Mouse (Mus musculus): ENCODE results near the gene Spata21. TPM values are rescaled to one million over a fixed set of nuclear protein-coding genes. Genes with fewer than 3 reads are reported as not detected.
"Not testable (repeated sequence)": the region's sequence is repeated elsewhere in the genome, so short reads cannot be mapped to it uniquely, and the experiment has no call there.

Spata21 gene
- polyA plus RNA-seq, 1 experiment from 2014 or later, result not detected

DNA sequence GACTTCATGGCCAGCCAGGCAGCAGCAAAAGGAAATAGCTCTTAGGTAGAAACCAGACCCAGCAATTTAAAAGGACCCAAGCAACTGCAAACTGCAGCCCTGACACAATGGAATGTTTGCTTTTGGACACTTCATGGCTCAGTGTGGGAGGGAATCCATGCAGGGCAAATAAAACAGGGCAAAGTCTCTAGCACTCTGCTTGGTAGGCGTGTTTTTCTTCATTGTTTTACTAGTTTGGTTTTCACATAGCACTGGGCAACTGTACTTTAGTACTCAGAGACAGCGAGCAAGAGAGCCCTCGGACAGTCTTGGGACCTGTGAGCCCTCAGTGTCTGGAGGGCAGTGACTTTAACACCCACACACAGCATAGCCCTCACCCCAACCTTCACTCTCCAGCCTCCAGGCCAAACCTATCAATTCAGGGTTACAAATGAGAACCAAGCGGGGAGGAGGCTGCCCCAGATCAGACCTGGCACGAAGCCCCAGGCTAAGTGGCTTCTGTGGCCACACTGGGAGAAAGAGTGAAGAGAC, 43.5 kb downstream of the Spata21 start:
- Histone ChIP-seq H3K4me1 (replicated peaks) (peaks cover 54% of the 10 kb centered on the region), H3K4me3 (replicated peaks) (no peak overlapping the region), H3K27ac (replicated peaks) (peak overlapping the region; percentile 78), H3K9ac (no peak overlapping the region), H3K4me2 (peak overlapping the region; percentile 30), H3K36me3 (replicated peaks) (peaks cover 2% of the 10 kb centered on the region; the same call in 1 of the 2 replicates), H3K9me3 (replicated peaks) (no peaks in the 10 kb centered on the region), H3K27me3 (no peaks in the 10 kb centered on the region)
- ATAC-seq (ENCODE audit: insufficient read depth), result peak; percentile 72
- WGBS (ENCODE audit: insufficient replicate concordance), result 74% methylated on average over 5 of the region's 5 CpGs

DNA sequence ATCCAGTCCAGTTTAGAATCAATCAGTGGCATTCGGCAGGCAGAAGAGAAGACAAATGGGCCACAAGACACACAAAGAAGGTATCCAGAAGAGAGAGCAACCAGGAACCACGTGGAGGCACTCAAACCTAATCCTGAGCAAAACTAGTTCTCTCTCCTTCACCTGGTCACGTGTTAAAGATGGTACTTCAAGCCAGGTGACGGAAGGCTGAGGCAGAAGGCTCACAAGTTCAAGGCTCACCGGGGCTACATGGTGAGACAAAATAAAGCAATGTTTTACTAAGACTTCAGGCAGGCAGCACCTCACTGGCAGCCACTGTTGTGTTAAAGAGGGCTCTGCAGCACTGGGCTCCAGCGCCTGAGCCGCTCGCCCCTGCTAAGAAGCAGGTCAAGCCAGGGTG, 44.1 kb downstream of the Spata21 start:
- 74% methylated on average over 8 of the region's 8 CpGs for WGBS (ENCODE audit: insufficient replicate concordance)
- H3K9me3 ChIP-seq (replicated peaks), result no peaks in the 10 kb centered on the region
- H3K27ac ChIP-seq (replicated peaks), result peak overlapping the region; percentile 73
- H3K36me3 ChIP-seq (replicated peaks), result 0 out of 2 replicates have a peak, but pooled peaks cover 2% of the 10 kb centered on the region
- H3K4me1 ChIP-seq (replicated peaks), result peaks cover 60% of the 10 kb centered on the region
- H3K9ac ChIP-seq, result no peak overlapping the region
- ATAC-seq (ENCODE audit: insufficient read depth), result no peak
- H3K4me2 ChIP-seq, result peak overlapping the region; percentile 30
- no peaks in the 10 kb centered on the region for H3K27me3 ChIP-seq
- H3K4me3 ChIP-seq (replicated peaks), result no peak overlapping the region

DNA sequence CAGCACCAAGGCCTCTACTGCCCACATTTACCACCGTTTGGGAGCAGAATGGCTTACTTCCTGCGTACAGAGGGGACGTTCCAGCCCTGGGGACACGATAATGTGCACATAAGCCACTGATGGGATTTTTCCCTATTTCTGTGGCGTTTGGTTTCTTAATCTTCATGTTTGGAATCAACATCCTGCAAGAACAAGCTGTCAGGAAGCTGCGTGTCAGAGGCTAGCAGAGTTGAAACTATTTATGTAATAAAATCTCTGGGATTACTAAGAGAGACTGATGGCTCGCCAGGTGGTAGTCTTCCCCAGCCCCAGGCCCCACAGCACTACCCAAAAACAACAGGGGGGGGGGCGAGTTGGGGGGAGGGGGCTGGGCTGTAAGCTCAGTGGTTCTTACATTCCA, 45.1 kb downstream of the Spata21 start:
- H3K4me2 ChIP-seq, result peak overlapping the region; percentile 30
- no peak overlapping the region for H3K9ac ChIP-seq
- peaks cover 70% of the 10 kb centered on the region for H3K4me1 ChIP-seq (replicated peaks)
- ATAC-seq (ENCODE audit: insufficient read depth), result no peak
- no peak overlapping the region for H3K4me3 ChIP-seq (replicated peaks)
- H3K27ac ChIP-seq (replicated peaks), result peak overlapping the region; percentile 73
- WGBS (ENCODE audit: insufficient replicate concordance), result 63% methylated on average over 8 of the region's 8 CpGs
- H3K9me3 ChIP-seq (replicated peaks), result no peaks in the 10 kb centered on the region
- no peaks in the 10 kb centered on the region for H3K27me3 ChIP-seq
- H3K36me3 ChIP-seq (replicated peaks), result 0 out of 2 replicates have a peak, but pooled peaks cover 2% of the 10 kb centered on the region

DNA sequence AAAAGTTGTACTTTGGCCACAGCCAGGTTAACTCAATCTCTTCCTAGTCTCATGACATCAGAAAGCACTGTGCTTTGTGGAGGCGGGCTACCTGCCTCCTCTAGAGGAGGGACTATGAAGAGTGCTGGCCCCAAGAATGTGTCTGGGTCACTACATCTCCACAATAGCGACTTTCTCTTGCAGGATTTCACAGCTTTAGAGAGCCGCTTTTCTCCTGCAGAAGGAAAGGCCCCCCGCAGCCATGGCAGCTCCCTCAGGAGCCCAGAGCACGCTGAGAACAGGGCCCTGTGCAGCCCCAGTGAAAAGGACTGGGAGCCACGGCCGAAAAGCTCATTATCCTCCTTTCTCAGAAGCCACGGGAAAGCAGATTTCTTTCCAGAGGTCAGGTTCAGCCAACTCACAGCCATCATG, 45.9 kb downstream of the Spata21 start:
- WGBS (ENCODE audit: insufficient replicate concordance), result 68% methylated on average over 8 of the region's 8 CpGs
- Histone ChIP-seq H3K27ac (replicated peaks) (peak overlapping the region; percentile 67), H3K9ac (no peak overlapping the region), H3K4me3 (replicated peaks) (peak overlapping the region; percentile 27), H3K27me3 (no peaks in the 10 kb centered on the region), H3K9me3 (replicated peaks) (no peaks in the 10 kb centered on the region), H3K4me1 (replicated peaks) (peaks cover 78% of the 10 kb centered on the region), H3K36me3 (replicated peaks) (0 out of 2 replicates have a peak, but pooled peaks cover 2% of the 10 kb centered on the region), H3K4me2 (peak overlapping the region; percentile 38)
- ATAC-seq (ENCODE audit: insufficient read depth), result no peak

DNA sequence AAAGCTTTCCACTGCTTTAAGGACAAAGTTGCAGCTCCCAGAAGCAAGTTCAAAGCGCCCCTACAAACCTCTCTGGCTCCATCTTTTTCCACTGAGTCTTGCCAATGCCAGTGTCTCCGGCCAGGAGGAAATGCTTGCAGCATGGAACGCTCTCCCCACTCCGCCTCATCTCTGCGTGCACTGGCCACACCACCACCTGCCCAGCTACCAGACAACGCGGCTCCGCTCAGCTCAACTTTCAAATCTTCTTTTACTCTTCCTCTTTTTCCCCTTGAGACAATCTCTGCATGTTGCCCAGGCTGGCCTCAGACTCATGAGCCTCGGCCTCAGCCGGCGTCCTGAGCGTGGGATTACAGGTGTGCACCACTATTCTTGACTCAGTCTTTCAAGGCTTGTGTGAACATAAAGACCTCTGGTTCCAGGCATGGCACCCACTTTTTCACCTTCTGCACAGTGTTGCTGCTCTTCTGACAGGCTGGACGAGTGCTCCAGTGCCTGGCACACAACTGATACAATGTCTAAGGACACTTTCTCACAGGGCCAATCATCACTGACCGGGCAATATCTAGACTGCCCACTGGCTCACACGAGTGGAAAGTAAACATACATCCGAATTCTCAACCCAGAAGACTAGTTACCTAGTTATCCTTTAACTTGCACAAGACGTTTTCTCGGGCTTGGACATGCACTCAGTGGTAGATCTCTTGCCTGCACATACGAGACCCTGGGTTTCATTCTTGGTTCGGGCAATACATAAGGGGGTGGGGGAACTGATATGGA, 46.8 kb downstream of the Spata21 start:
- H3K4me3 ChIP-seq (replicated peaks), result peak overlapping the region; percentile 27
- peak overlapping the region; percentile 38 for H3K4me2 ChIP-seq
- H3K4me1 ChIP-seq (replicated peaks), result peaks cover 72% of the 10 kb centered on the region
- 0 out of 2 replicates have a peak, but pooled peaks cover 2% of the 10 kb centered on the region for H3K36me3 ChIP-seq (replicated peaks)
- ATAC-seq (ENCODE audit: insufficient read depth), result no peak
- H3K9ac ChIP-seq, result no peak overlapping the region; the same call in 1 of the 2 replicates
- H3K9me3 ChIP-seq (replicated peaks), result no peaks in the 10 kb centered on the region
- WGBS (ENCODE audit: insufficient replicate concordance), result 66% methylated on average over 20 of the region's 20 CpGs
- no peaks in the 10 kb centered on the region for H3K27me3 ChIP-seq
- peak overlapping the region; percentile 67; the same call in 1 of the 2 replicates for H3K27ac ChIP-seq (replicated peaks)

DNA sequence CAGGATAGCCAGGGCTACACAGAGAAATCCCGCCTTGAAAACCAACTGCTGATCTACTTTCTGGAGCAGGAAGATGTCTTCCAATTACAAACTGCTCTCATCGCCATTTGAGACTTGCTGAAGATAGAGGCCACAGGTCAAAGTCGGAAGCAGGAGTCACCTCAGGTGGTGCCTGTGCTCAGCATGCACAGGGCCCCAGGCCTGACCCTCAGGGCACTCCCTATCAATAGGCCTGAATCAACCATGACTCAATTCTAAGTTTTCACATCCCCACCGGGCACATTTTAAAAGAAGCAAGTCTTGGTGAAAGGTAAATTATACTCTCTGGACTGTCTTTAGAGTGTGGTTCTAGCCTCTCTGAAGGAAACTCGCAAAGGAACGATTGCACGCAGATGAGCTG, 48.0 kb downstream of the Spata21 start:
- 79% methylated on average over 7 of the region's 7 CpGs for WGBS (ENCODE audit: insufficient replicate concordance)
- H3K27ac ChIP-seq (replicated peaks), result no peak overlapping the region
- H3K4me1 ChIP-seq (replicated peaks), result peaks cover 68% of the 10 kb centered on the region
- no peak overlapping the region for H3K4me2 ChIP-seq
- no peak overlapping the region for H3K9ac ChIP-seq
- no peaks in the 10 kb centered on the region for H3K27me3 ChIP-seq
- H3K9me3 ChIP-seq (replicated peaks), result no peaks in the 10 kb centered on the region
- 0 out of 2 replicates have a peak, but pooled peaks cover 2% of the 10 kb centered on the region for H3K36me3 ChIP-seq (replicated peaks)
- ATAC-seq (ENCODE audit: insufficient read depth), result no peak
- no peak overlapping the region for H3K4me3 ChIP-seq (replicated peaks)

DNA sequence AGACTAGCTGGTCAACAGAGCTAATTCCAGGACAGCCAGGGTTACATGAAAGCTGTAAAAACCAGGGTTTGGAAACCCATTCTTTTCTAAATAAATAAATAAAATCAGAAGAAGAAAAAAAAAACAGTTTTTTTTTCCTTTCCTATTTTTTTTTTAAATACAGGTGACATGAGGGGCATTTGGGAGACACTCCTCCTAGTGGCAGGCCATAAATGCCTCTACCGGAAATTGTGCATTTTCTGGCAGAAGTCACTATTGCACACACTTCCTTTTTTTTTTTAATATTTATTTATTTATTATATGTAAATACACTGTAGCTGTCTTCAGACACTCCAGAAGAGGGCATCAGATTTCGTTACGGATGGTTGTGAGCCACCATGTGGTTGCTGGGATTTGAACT, 49.6 kb downstream of the Spata21 start:
- ATAC-seq (ENCODE audit: insufficient read depth); H3K27me3 ChIP-seq; H3K27ac ChIP-seq (replicated peaks); H3K9me3 ChIP-seq (replicated peaks); H3K36me3 ChIP-seq (replicated peaks): not testable (repeated sequence)
- peak overlapping the region; percentile 96 for H3K4me2 ChIP-seq
- H3K4me1 ChIP-seq (replicated peaks), result peaks cover 63% of the 10 kb centered on the region
- H3K4me3 ChIP-seq (replicated peaks), result peak overlapping the region; percentile 86
- H3K9ac ChIP-seq, result 0 out of 2 replicates have a peak overlapping the region, but pooled peaks have one; percentile 86
- WGBS (ENCODE audit: insufficient replicate concordance), result 34% methylated on average over 3 of the region's 3 CpGs

DNA sequence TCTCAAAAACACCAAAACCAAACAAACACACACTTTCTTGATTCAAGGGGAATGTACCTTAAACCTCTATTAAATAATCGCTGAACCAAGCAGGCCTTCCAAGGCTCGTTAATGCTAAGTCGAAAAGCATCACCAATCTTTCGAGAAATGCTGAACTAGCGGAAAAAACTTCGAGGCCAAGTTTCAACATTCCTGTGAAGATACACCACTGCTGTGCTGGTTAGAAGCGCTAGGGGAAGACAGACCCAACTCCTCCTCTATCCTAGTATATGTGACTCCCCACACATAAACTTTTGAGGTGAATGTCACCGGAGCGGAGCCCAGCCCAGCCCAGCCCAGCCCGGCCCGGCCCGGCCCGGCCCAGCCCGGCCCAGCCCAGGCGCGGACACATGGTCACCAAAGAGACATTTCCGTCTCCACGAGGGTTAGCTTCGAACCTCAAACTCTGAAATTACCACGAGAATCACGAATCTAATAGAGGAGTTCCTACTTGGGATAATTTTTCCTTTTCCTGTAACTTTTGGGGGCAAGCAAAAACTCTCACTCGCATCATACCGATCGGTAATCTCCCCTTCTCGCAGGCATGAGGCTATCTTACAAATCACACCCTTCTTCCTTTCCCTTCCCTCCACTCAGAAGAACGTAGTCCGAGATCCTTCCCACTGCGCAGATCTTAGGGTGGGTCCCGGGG, 50.4 kb downstream of the Spata21 start:
- ATAC-seq (ENCODE audit: insufficient read depth), result peak; percentile 22; the same call in 1 of the 2 replicates
- peak overlapping the region; percentile 86 for H3K9ac ChIP-seq
- 0 out of 2 replicates have a peak, but pooled peaks cover 2% of the 10 kb centered on the region for H3K36me3 ChIP-seq (replicated peaks)
- WGBS (ENCODE audit: insufficient replicate concordance), result 1% methylated on average over 29 of the region's 29 CpGs
- peak overlapping the region; percentile 86 for H3K4me3 ChIP-seq (replicated peaks)
- H3K9me3 ChIP-seq (replicated peaks), result no peaks in the 10 kb centered on the region
- peak overlapping the region; percentile 92 for H3K27ac ChIP-seq (replicated peaks)
- H3K4me1 ChIP-seq (replicated peaks), result peaks cover 57% of the 10 kb centered on the region
- peak overlapping the region; percentile 96 for H3K4me2 ChIP-seq
- no peaks in the 10 kb centered on the region for H3K27me3 ChIP-seq

DNA sequence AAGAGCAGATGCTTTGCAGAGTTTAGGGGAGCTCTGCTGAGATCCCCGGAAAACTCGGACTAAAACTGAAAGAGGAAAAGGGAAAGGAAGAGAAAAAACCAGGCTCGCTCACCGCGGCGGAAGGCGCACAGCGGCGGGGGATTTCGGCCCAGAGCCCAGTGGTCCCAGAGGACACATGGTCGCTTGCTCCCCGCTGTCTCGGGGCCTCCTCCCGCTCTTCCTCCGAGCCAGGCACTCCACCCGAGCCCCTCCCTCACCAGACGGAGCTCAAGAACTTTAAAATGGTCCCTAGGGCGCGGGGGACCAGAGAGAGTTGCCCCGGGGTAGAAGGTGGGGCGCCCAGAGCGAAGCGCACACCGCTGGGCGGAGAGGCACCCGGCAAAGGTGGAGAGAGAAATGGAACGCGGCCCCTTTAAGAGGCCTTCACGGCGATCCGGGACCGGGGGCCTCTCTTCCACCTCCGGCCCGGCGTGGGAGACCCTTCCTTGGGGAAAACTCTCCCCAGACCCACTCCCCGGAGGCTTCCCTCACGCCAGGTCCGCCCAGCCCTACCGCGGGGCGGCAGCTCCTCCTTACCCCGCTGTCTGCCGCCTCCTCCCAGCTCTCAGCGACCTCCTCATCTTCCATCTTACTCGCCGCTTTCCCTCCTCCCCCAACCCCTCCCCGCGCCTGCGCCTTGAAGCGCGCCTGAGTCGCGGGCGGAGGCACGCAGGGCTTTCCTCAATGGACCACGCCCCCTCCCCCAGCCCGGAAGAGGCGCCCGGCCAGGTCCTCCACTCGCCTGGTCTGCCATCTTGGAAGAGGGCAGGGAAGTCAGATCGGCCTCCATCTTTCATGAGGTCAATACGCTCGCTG, 51.2 kb downstream of the Spata21 start, which contains the start of gene Szrd1:
Szrd1 (minus strand) TSS at position 660 of the 855 bp plus-strand sequence.
- ATAC-seq (ENCODE audit: insufficient read depth), result peak; percentile 94
- Histone ChIP-seq H3K4me1 (replicated peaks) (peaks cover 52% of the 10 kb centered on the region), H3K9ac (peak within 1 kb of the TSS; percentile 86), H3K36me3 (replicated peaks) (0 out of 2 replicates have a peak, but pooled peaks cover 2% of the 10 kb centered on the region), H3K9me3 (replicated peaks) (no peaks in the 10 kb centered on the region), H3K4me2 (peak within 1 kb of the TSS; percentile 96), H3K27ac (replicated peaks) (peak within 1 kb of the TSS; percentile 92), H3K27me3 (no peaks in the 10 kb centered on the region), H3K4me3 (replicated peaks) (peak within 1 kb of the TSS; percentile 86)
- under 1% methylated on average over 63 of the region's 63 CpGs for WGBS (ENCODE audit: insufficient replicate concordance)

DNA sequence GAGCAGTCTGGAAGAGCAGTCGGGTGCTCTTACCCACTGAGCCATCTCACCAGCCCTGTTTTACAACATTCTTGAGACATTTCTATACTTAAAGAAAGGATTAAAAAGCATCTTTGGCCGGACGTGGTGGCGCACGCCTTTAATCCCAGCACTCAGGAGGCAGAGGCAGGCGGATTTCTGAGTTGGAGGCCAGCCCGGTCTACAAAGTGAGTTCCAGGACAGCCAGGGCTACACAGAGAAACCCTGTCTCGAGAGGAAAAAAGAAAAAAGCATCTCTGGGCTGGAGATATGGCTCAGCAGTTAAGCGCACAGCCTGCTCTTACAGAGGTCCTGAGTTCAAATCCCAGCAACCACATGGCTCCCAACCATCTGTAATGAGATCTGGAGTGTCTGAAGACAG, 52.2 kb downstream of the Spata21 start:
- H3K27me3 ChIP-seq; H3K4me3 ChIP-seq (replicated peaks); H3K27ac ChIP-seq (replicated peaks); H3K36me3 ChIP-seq (replicated peaks); H3K9ac ChIP-seq; H3K9me3 ChIP-seq (replicated peaks); ATAC-seq (ENCODE audit: insufficient read depth): not testable (repeated sequence)
- H3K4me1 ChIP-seq (replicated peaks), result peaks cover 46% of the 10 kb centered on the region
- WGBS (ENCODE audit: insufficient replicate concordance), result 85% methylated on average over 9 of the region's 9 CpGs
- H3K4me2 ChIP-seq, result 0 out of 2 replicates have a peak overlapping the region, but pooled peaks have one; percentile 96

All from liver, embryonic 15.5 days (tissue).